Mouse (Mus musculus) stomach, embryonic 14.5 days (tissue): ENCODE results near the gene Ap1m2. TPM values are rescaled to one million over a fixed set of nuclear protein-coding genes. Genes with fewer than 3 reads are reported as not detected.

Source experiments
- ATAC-seq: fragments of 200-750 bp; cut with Nextera tagmentation; 2 replicates; pipeline ENCODE4 v1.8.0; 2017; ENCODE audit warnings: low read depth, moderate TSS enrichment; ENCODE audit not compliant: insufficient number of reproducible peaks, insufficient read depth, low FRiP score
- H3K27ac ChIP-seq: fragments of 300-500 bp; sonication (generic); 2 replicates; pipeline ENCODE4 v1.5.1; 2014; ENCODE audit warnings: mild to moderate bottlenecking, low read length, moderate library complexity, mixed read lengths
- H3K27me3 ChIP-seq: fragments of 300-500 bp; sonication (generic); 2 replicates; pipeline ENCODE4 v1.6.1; 2014; ENCODE audit warnings: low read length, control low read depth, mixed read lengths; ENCODE audit not compliant: control insufficient read depth, insufficient read depth
- H3K36me3 ChIP-seq: fragments of 300-500 bp; sonication (generic); 2 replicates; pipeline ENCODE4 v1.6.1; 2014; ENCODE audit warnings: mild to moderate bottlenecking, control low read depth, low read length, moderate library complexity, mixed read lengths; ENCODE audit not compliant: control insufficient read depth, insufficient read depth
- H3K4me1 ChIP-seq: fragments of 300-500 bp; sonication (generic); 2 replicates; pipeline ENCODE4 v1.6.1; 2014; ENCODE audit warnings: low read length, control low read depth, mixed read lengths; ENCODE audit not compliant: control insufficient read depth, insufficient read depth
- H3K4me2 ChIP-seq: fragments of 300-500 bp; sonication (generic); replicated peaks from 2 replicates; pipeline ENCODE4 v1.6.1; 2014; ENCODE audit warnings: low read depth, low read length, control low read depth
- H3K4me3 ChIP-seq: fragments of 300-500 bp; sonication (generic); 2 replicates; pipeline ENCODE4 v1.5.1; 2014; ENCODE audit warnings: low read depth, low read length, control low read depth
- H3K9ac ChIP-seq: fragments of 300-500 bp; sonication (generic); replicated peaks from 2 replicates; pipeline ENCODE4 v1.6.1; 2014; ENCODE audit warnings: low read depth, mild to moderate bottlenecking, control low read depth, low read length, moderate library complexity, mixed read lengths
- H3K9me3 ChIP-seq: fragments of 300-500 bp; sonication (generic); 2 replicates; pipeline ENCODE4 v1.6.1; 2016; ENCODE audit warnings: low read depth, low read length, control low read depth; ENCODE audit not compliant: control insufficient read depth
- WGBS: fragments of 180-500 bp; shearing (Covaris S2); extraction: QIAGEN DNeasy Blood & Tissue Kit; methylation state at CpG from one replicate; pipeline ENCODE4 v1.1.7; 2014; 5-methylcytosine and 5-hydroxymethylcytosine counted together
- polyA plus RNA-seq: library from polyadenylated mRNA; unstranded; fragments of >200 nt; fragmentation: Nextera tagmentation; extraction: Ambion mirVana; gene quantifications from 2 replicates; pipeline ENCODE4 v1.2.1, GENCODE M21; 2014

Ap1m2 gene
- polyA plus RNA-seq, 1 experiment from 2014 or later: 54.4 TPM

DNA sequence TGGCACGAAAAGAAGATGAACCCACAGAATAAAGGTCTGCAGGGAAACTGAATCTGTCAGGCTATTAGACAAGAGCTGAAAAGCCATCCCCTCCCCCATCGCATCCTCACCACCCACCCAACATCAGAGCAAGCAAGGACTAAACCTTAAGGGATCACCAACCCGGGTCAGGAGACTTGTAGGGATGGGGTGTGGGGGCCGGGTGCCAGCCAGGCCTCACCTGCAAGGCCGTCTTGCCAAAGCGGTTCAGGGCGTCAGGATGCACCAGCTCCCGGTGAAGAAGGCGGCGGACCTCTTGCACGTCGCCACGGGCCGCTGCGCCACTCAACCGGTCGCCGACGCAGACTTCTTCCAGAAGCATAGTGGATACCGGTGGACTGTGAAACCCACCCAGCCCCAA lies 21.5 kb downstream of the Ap1m2 start:
- Histone ChIP-seq H3K36me3 (peaks cover 3% of the 10 kb centered on the region; the same call in 1 of the 2 replicates), H3K4me1 (peaks cover 20% of the 10 kb centered on the region), H3K9me3 (no peaks in the 10 kb centered on the region), H3K27ac (peak overlapping the region; percentile 63), H3K4me3 (peak overlapping the region; percentile 69), H3K4me2 (peak overlapping the region; percentile 61), H3K27me3 (no peaks in the 10 kb centered on the region), H3K9ac (peak overlapping the region; percentile 60)
- no peak for ATAC-seq
- 1% methylated on average over 20 of the region's 20 CpGs for WGBS

DNA sequence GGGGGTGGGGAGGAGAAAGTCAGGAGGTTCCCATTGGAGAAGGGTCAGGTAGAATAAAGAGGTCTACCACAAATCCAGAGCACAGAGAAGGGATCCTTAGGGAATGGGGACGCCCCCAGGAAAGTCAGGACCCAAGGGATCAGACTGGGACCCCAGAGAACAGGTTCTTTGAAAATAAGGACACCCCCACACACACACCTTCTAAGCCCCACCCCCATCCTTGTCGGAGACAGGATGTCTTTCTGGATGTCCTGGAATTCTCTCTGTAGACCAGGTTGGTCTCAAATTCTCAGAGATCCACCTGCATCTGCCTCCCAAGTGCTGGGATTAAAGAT lies 22.8 kb downstream of the Ap1m2 start:
- Histone ChIP-seq H3K9me3 (no peaks in the 10 kb centered on the region), H3K4me2 (peak overlapping the region; percentile 61; the same call in 1 of the 2 replicates), H3K27ac (no peak overlapping the region), H3K36me3 (peaks cover 10% of the 10 kb centered on the region; the same call in 1 of the 2 replicates), H3K9ac (no peak overlapping the region), H3K27me3 (no peaks in the 10 kb centered on the region), H3K4me3 (0 out of 2 replicates have a peak overlapping the region, but pooled peaks have one; percentile 69), H3K4me1 (peaks cover 20% of the 10 kb centered on the region)
- WGBS: 85% methylated on average over 2 of the region's 2 CpGs
- no peak for ATAC-seq

GRCm38 (mm10) chr9:21288404-21289336 lies 23.5 kb downstream of the Ap1m2 start:
- H3K4me2 ChIP-seq: peak overlapping the region; percentile 62
- H3K27ac ChIP-seq: peak overlapping the region; percentile 80; the same call in 1 of the 2 replicates
- no peaks in the 10 kb centered on the region for H3K27me3 ChIP-seq
- H3K9me3 ChIP-seq: no peaks in the 10 kb centered on the region
- H3K4me1 ChIP-seq: peaks cover 20% of the 10 kb centered on the region
- H3K9ac ChIP-seq: 0 out of 2 replicates have a peak overlapping the region, but pooled peaks have one; percentile 28
- 73% methylated on average over 13 of the region's 13 CpGs for WGBS
- H3K36me3 ChIP-seq: peaks cover 16% of the 10 kb centered on the region; the same call in 1 of the 2 replicates
- H3K4me3 ChIP-seq: peak overlapping the region; percentile 63
- no peak for ATAC-seq

GRCm38 (mm10) chr9:21287571-21288402 lies 24.4 kb downstream of the Ap1m2 start, which contains the start of gene Kri1:
Gene Kri1 (minus strand): TSS chr9:21287969.
- peaks cover 20% of the 10 kb centered on the region for H3K4me1 ChIP-seq
- H3K27ac ChIP-seq: peak within 1 kb of the TSS; percentile 80
- H3K36me3 ChIP-seq: peaks cover 17% of the 10 kb centered on the region; the same call in 1 of the 2 replicates
- H3K9ac ChIP-seq: peak within 1 kb of the TSS; percentile 47
- peak within 1 kb of the TSS; percentile 63 for H3K4me3 ChIP-seq
- no peaks in the 10 kb centered on the region for H3K9me3 ChIP-seq
- ATAC-seq: peak; percentile 80
- peak within 1 kb of the TSS; percentile 62 for H3K4me2 ChIP-seq
- WGBS: 1% methylated on average over 59 of the region's 59 CpGs
- H3K27me3 ChIP-seq: no peaks in the 10 kb centered on the region

GRCm38 (mm10) chr9:21286753-21287152 lies 25.4 kb downstream of the Ap1m2 start:
- Histone ChIP-seq H3K4me3 (peak overlapping the region; percentile 63), H3K27me3 (no peaks in the 10 kb centered on the region), H3K27ac (no peak overlapping the region), H3K4me2 (peak overlapping the region; percentile 62), H3K4me1 (peaks cover 20% of the 10 kb centered on the region), H3K9ac (no peak overlapping the region), H3K9me3 (no peaks in the 10 kb centered on the region), H3K36me3 (peaks cover 24% of the 10 kb centered on the region)
- 69% methylated on average over 3 of the region's 3 CpGs for WGBS
- no peak for ATAC-seq

DNA sequence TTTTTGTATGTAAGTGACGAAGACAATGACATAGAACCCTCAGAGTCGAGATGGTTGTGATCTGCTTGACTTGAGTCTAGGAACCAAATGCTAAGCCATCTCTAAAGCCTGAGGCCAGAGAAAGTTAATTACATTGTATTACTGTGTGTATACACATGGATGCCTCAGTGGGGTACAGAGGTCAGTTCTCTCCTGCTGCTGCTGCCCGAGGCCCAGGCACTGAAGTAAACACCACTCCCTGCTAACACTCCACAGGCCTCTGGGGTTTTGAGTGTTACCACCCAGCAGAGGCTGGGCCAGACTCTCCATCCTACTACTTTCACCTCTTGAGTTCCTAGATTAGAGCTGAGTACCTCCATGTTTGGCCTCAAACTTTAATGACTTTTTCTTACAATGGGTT lies 28.1 kb downstream of the Ap1m2 start:
- no peaks in the 10 kb centered on the region for H3K9me3 ChIP-seq
- no peak overlapping the region for H3K27ac ChIP-seq
- H3K4me2 ChIP-seq: no peak overlapping the region
- H3K27me3 ChIP-seq: no peaks in the 10 kb centered on the region
- ATAC-seq: no peak
- peaks cover 11% of the 10 kb centered on the region for H3K4me1 ChIP-seq
- no peak overlapping the region for H3K4me3 ChIP-seq
- WGBS: 76% methylated on average over 3 of the region's 3 CpGs
- H3K9ac ChIP-seq: no peak overlapping the region
- H3K36me3 ChIP-seq: peaks cover 43% of the 10 kb centered on the region

DNA sequence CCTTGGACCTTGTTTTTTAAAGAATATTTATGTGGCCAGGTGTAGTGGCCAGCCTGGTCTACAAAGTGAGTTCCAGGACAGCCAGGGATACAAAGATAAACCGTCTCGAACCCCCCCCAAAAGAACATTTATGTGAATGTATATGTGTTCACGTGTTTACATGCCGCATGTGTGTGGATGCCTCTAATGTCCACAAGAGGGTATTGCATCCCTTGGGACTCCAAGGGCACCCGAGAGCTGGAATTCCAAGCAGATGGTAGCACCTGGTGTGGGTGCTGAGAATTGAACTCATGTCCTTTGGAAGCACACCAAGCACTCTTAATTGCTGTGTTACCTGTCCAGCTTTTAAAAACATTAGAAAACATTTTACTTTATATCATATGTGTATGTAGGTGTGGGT lies 28.5 kb downstream of the Ap1m2 start:
- peaks cover 41% of the 10 kb centered on the region for H3K36me3 ChIP-seq
- H3K4me3 ChIP-seq: no peak overlapping the region
- no peak for ATAC-seq
- H3K27ac ChIP-seq: no peak overlapping the region
- no peaks in the 10 kb centered on the region for H3K27me3 ChIP-seq
- H3K4me2 ChIP-seq: no peak overlapping the region
- H3K9ac ChIP-seq: no peak overlapping the region
- H3K9me3 ChIP-seq: no peaks in the 10 kb centered on the region
- peaks cover 7% of the 10 kb centered on the region for H3K4me1 ChIP-seq
- 91% methylated on average over 5 of the region's 5 CpGs for WGBS

DNA sequence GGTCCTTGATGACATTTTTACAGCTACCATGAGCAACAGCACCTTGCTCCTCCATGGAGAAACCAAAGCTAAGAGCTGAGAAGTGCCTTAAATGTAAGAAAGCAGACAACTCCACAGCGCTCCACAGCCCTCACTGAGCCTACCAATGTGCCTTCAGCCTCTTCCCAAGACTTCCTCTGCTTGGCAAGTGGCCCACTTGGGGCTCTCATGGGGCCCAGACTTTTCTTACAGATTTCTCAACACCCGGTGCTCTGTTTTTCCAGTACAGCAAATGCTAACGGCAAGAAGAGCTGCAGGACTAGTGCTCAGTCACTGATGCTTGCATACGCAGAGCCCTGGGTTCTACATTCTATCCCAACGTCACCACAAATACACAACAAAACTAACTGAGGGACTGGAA lies 34.4 kb downstream of the Ap1m2 start:
- Histone ChIP-seq H3K27ac (no peak overlapping the region), H3K9ac (no peak overlapping the region), H3K9me3 (no peaks in the 10 kb centered on the region), H3K36me3 (peaks cover 74% of the 10 kb centered on the region), H3K4me2 (no peak overlapping the region), H3K4me3 (no peak overlapping the region), H3K27me3 (no peaks in the 10 kb centered on the region), H3K4me1 (no peaks in the 10 kb centered on the region)
- WGBS: 90% methylated on average over 5 of the region's 5 CpGs
- ATAC-seq: no peak
